Mouse (Mus musculus) liver, embryonic 14.5 days (tissue): ENCODE data around the gene Hivep3. TPM values are rescaled to one million over a fixed set of nuclear protein-coding genes. Genes with fewer than 3 reads are reported as not detected.

Source experiments
- ATAC-seq: fragments of 200-750 bp; cut with Nextera tagmentation; 2 replicates; pipeline ENCODE4 v1.8.0; 2017; ENCODE audit warnings: moderate number of reproducible peaks, mild to moderate bottlenecking, moderate library complexity; ENCODE audit not compliant: insufficient read depth
- DNase-seq, 3 experiments: peaks; one replicate each; pipeline ENCODE4 v3.0.0-alpha.2; 2012 to 2013; ENCODE audit warnings: low read depth in 3 of 3, low spot score in 3 of 3
- H3K27ac ChIP-seq: fragments of 300-500 bp; sonication (generic); 2 replicates; pipeline ENCODE4 v1.5.1; 2014; ENCODE audit warnings: moderate library complexity, mild to moderate bottlenecking, control low read depth, inconsistent platforms
- H3K27me3 ChIP-seq: fragments of 300-500 bp; sonication (generic); 2 replicates; pipeline ENCODE4 v1.6.1; 2014; ENCODE audit warnings: mild to moderate bottlenecking, low read length, moderate library complexity; ENCODE audit not compliant: control insufficient read depth, insufficient read depth
- H3K36me3 ChIP-seq: fragments of 300-500 bp; sonication (generic); replicated peaks from 2 replicates; pipeline ENCODE4 v1.6.1; 2014; ENCODE audit warnings: low read depth; ENCODE audit not compliant: control insufficient read depth, insufficient read depth
- H3K4me1 ChIP-seq, 2 experiments: fragments of 200-500 bp in 1 of 2; fragments of 300-500 bp in 1 of 2; sonication (generic) in 1 of 2; replicated peaks; 2 replicates each; pipeline ENCODE4 v1.6.1; 2012 to 2014; ENCODE audit warnings: antibody characterized with exemption in 1 of 2, inconsistent platforms in 1 of 2, low read length in 1 of 2; ENCODE audit not compliant: control insufficient read depth in 2 of 2, insufficient read depth in 2 of 2
- H3K4me2 ChIP-seq: fragments of 300-500 bp; sonication (generic); 2 replicates; pipeline ENCODE4 v1.6.1; 2014; ENCODE audit warnings: low read depth, mild to moderate bottlenecking, control low read depth, moderate library complexity
- H3K4me3 ChIP-seq, 2 experiments: fragments of 200-500 bp in 1 of 2; fragments of 300-500 bp in 1 of 2; sonication (generic) in 1 of 2; 2 replicates each; pipeline ENCODE4 v1.5.1; 2012 to 2014; ENCODE audit warnings: low read depth in 2 of 2, low read length in 2 of 2, mild to moderate bottlenecking in 2 of 2, control low read depth in 1 of 2, inconsistent platforms in 1 of 2, moderate library complexity in 1 of 2; ENCODE audit not compliant: insufficient read depth in 1 of 2
- H3K9ac ChIP-seq: fragments of 300-500 bp; sonication (generic); replicated peaks from 2 replicates; pipeline ENCODE4 v1.6.1; 2014; ENCODE audit warnings: mild to moderate bottlenecking, control low read depth, moderate library complexity
- H3K9me3 ChIP-seq: fragments of 300-500 bp; sonication (generic); 2 replicates; pipeline ENCODE4 v1.6.1; 2016; ENCODE audit warnings: low read length, mixed read lengths; ENCODE audit not compliant: control insufficient read depth
- CTCF ChIP-seq: IDR thresholded peaks from 2 replicates; pipeline ENCODE4 v1.5.1; 2016; ENCODE audit warnings: antibody characterized with exemption, low read depth, control low read depth
- EP300 ChIP-seq: IDR thresholded peaks from 2 replicates; pipeline ENCODE4 v1.6.1; 2016; ENCODE audit warnings: antibody characterized with exemption, low read depth
- WGBS: fragments of 180-500 bp; shearing (Covaris S2); extraction: QIAGEN DNeasy Blood & Tissue Kit; methylation state at CpG from one replicate; pipeline ENCODE4 v1.1.7; 2014; ENCODE audit not compliant: insufficient replicate concordance; 5-methylcytosine and 5-hydroxymethylcytosine counted together
- polyA plus RNA-seq, 2 experiments: library from polyadenylated mRNA; depleted of rRNA in 1 of 2; stranded (reverse) in 1 of 2; unstranded in 1 of 2; fragments of >200 nt; fragmentation: Nextera tagmentation in 1 of 2; extraction: Ambion mirVana in 1 of 2; gene quantifications; 2 replicates each; pipeline versions ENCODE4 v1.2.1 to v1.2.3; 2012 to 2014

The Hivep3 gene
- polyA plus RNA-seq, 2 experiments = 1.9 to 2.7 TPM

- Histone ChIP-seq H3K27me3 (no peaks in the 10 kb centered on the region), H3K9ac (no peak overlapping the region), H3K9me3 (no peaks in the 10 kb centered on the region), H3K4me2 (no peak overlapping the region), H3K27ac (no peak overlapping the region), H3K4me1 (no peaks in the 10 kb centered on the region), H3K4me3 (no peak overlapping the region), H3K36me3 (no peaks in the 10 kb centered on the region)
- 54% methylated on average over 11 of the region's 11 CpGs for WGBS
- ATAC-seq (no peak), DNase-seq (no peak)
- TF ChIP-seq CTCF = no peak
- no peak for TF ChIP-seq EP300
Observed at GRCm38 (mm10) chr4:120053026-120054005, 319.7 kb downstream of the Hivep3 start.

GRCm38 (mm10) chr4:120054145-120054544 is 320.6 kb downstream of the Hivep3 start:
- no peak for DNase-seq
- no peaks in the 10 kb centered on the region for H3K9me3 ChIP-seq
- H3K9ac ChIP-seq = no peak overlapping the region
- no peak overlapping the region for H3K4me3 ChIP-seq
- H3K4me1 ChIP-seq = no peaks in the 10 kb centered on the region
- 31% methylated on average over 9 of the region's 9 CpGs for WGBS
- H3K27me3 ChIP-seq = no peaks in the 10 kb centered on the region
- H3K27ac ChIP-seq = no peak overlapping the region
- no peak overlapping the region for H3K4me2 ChIP-seq
- no peak for ATAC-seq
- TF ChIP-seq CTCF = no peak
- no peak for TF ChIP-seq EP300
- no peaks in the 10 kb centered on the region for H3K36me3 ChIP-seq

DNA sequence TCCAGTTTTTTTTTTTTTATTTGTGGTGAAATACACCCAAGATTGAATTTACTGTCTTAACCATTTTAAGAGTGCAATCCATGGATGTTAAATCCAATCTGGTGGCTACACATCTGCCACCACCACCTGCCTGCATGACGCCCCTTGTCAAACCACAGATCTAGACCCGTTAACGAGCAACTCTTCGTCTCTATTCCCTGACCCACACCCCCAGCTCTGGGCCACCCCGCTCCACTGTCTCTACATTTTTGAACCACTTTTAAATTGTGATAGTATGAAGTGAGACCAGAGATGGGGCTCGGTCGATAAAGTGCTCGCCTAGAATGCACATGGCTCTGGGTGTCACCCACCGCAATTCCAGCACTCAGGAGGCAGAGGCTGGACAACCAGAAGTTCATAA is 322.9 kb downstream of the Hivep3 start:
- Histone ChIP-seq H3K9ac (no peak overlapping the region), H3K4me2 (no peak overlapping the region), H3K27ac (no peak overlapping the region), H3K27me3 (no peaks in the 10 kb centered on the region), H3K4me3 (no peak overlapping the region), H3K36me3 (no peaks in the 10 kb centered on the region), H3K4me1 (no peaks in the 10 kb centered on the region), H3K9me3 (no peaks in the 10 kb centered on the region)
- no peak for TF ChIP-seq EP300
- TF ChIP-seq CTCF = no peak
- no peak for DNase-seq
- no peak for ATAC-seq
- 63% methylated on average over 9 of the region's 9 CpGs for WGBS

- no peak overlapping the region for H3K9ac ChIP-seq
- TF ChIP-seq EP300 (no peak), CTCF (no peak)
- no peaks in the 10 kb centered on the region for H3K9me3 ChIP-seq
- no peak overlapping the region for H3K4me3 ChIP-seq
- H3K27ac ChIP-seq = no peak overlapping the region
- no peaks in the 10 kb centered on the region for H3K27me3 ChIP-seq
- ATAC-seq (no peak), DNase-seq (no peak)
- no peaks in the 10 kb centered on the region for H3K4me1 ChIP-seq
- H3K36me3 ChIP-seq = no peaks in the 10 kb centered on the region
- H3K4me2 ChIP-seq = no peak overlapping the region
- 67% methylated on average over 8 of the region's 8 CpGs for WGBS
Observed at GRCm38 (mm10) chr4:120057529-120057928, 323.9 kb downstream of the Hivep3 start.

DNA sequence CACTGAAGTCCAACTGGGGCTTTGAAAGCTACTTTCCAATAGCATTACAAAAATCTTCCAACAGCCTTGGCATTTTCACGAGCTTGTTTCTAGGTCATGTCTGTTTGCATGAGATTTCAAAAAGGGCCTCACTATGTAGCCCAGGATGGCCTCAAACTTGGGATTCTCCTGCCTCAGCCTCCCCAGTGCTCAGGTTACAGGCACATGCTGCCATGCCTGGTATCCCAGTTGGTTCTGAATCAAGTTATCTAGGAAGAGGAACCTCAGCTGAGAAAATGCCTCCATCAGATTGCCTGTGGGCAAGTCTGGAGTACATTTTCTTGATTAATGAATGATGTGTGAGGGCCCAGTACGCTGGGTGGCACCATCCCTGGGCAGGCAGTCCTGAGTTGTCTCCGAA is 324.6 kb downstream of the Hivep3 start:
- Histone ChIP-seq H3K9ac (no peak overlapping the region), H3K9me3 (no peaks in the 10 kb centered on the region), H3K4me3 (no peak overlapping the region), H3K27ac (no peak overlapping the region), H3K27me3 (no peaks in the 10 kb centered on the region), H3K36me3 (no peaks in the 10 kb centered on the region), H3K4me2 (no peak overlapping the region), H3K4me1 (no peaks in the 10 kb centered on the region)
- 57% methylated on average over 3 of the region's 3 CpGs for WGBS
- DNase-seq = no peak
- TF ChIP-seq CTCF (no peak), EP300 (no peak)
- ATAC-seq = no peak
